Mouse (Mus musculus) hindbrain, embryonic 13.5 days (tissue): Measurements from ENCODE around the gene Carmil1. TPM values are rescaled to one million over a fixed set of nuclear protein-coding genes. Genes with fewer than 3 reads are reported as not detected.

Source experiments
- ATAC-seq: fragments of 200-750 bp; cut with Nextera tagmentation; 2 replicates; pipeline ENCODE4 v1.8.0; 2017; ENCODE audit warnings: moderate TSS enrichment; ENCODE audit not compliant: low FRiP score
- H3K27ac ChIP-seq: fragments of 300-500 bp; sonication (generic); 2 replicates; pipeline ENCODE4 v1.5.1; 2015; ENCODE audit warnings: inconsistent platforms, mild to moderate bottlenecking, moderate library complexity
- H3K27me3 ChIP-seq: fragments of 300-500 bp; sonication (generic); 2 replicates; pipeline ENCODE4 v1.6.1; 2015; ENCODE audit warnings: mild to moderate bottlenecking, inconsistent platforms
- H3K36me3 ChIP-seq: fragments of 300-500 bp; sonication (generic); 2 replicates; pipeline ENCODE4 v1.6.1; 2015; ENCODE audit warnings: mild to moderate bottlenecking, inconsistent platforms
- H3K4me1 ChIP-seq: fragments of 300-500 bp; sonication (generic); replicated peaks from 2 replicates; pipeline ENCODE4 v1.6.1; 2015; ENCODE audit warnings: inconsistent platforms
- H3K4me2 ChIP-seq: fragments of 300-500 bp; sonication (generic); 2 replicates; pipeline ENCODE4 v1.6.1; 2015; ENCODE audit warnings: inconsistent platforms, mild to moderate bottlenecking, moderate library complexity
- H3K4me3 ChIP-seq: fragments of 300-500 bp; sonication (generic); 2 replicates; pipeline ENCODE4 v1.5.1; 2015; ENCODE audit warnings: mild to moderate bottlenecking, inconsistent platforms
- H3K9ac ChIP-seq: fragments of 300-500 bp; sonication (generic); 2 replicates; pipeline ENCODE4 v1.6.1; 2015; ENCODE audit warnings: mild to moderate bottlenecking, inconsistent platforms
- H3K9me3 ChIP-seq: fragments of 300-500 bp; sonication (generic); 2 replicates; pipeline ENCODE4 v1.6.1; 2016; ENCODE audit warnings: inconsistent platforms
- WGBS: fragments of 180-500 bp; shearing (Covaris S2); methylation state at CpG from one replicate; pipeline ENCODE4 v1.1.7; 2015; 5-methylcytosine and 5-hydroxymethylcytosine counted together
- polyA plus RNA-seq: library from polyadenylated mRNA; unstranded; fragments of >200 nt; fragmentation: Nextera tagmentation; extraction: Ambion mirVana; gene quantifications from 2 replicates; pipeline ENCODE4 v1.2.1, GENCODE M21; 2015

The Carmil1 gene
- polyA plus RNA-seq, 1 experiment from 2014 or later, result 28.7 TPM

DNA sequence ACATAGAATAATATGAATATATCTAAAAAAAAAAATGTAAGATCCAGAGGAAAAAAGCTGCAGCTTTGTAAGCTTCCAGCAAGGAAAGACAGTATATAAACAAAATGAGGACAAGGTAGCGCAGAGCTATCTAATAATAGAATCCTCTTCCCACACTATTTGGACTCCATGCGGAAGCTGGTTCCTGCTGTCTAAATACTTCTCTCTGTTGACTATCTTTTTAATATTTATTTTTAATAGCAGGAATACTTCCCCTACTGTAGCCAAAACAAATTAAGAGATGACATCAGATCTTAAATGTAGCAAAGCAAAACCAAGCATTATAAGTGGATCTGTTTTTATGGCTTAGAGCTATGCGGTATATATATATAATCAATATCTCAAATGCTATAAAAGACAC lies 27.0 kb downstream of the Carmil1 start:
- Histone ChIP-seq H3K9me3 (no peaks in the 10 kb centered on the region), H3K27me3 (no peaks in the 10 kb centered on the region), H3K4me3 (no peak overlapping the region), H3K4me1 (no peaks in the 10 kb centered on the region), H3K9ac (no peak overlapping the region), H3K36me3 (no peaks in the 10 kb centered on the region), H3K4me2 (no peak overlapping the region), H3K27ac (no peak overlapping the region)
- ATAC-seq, result no peak
- WGBS, result 90% methylated on average over 3 of the region's 3 CpGs

DNA sequence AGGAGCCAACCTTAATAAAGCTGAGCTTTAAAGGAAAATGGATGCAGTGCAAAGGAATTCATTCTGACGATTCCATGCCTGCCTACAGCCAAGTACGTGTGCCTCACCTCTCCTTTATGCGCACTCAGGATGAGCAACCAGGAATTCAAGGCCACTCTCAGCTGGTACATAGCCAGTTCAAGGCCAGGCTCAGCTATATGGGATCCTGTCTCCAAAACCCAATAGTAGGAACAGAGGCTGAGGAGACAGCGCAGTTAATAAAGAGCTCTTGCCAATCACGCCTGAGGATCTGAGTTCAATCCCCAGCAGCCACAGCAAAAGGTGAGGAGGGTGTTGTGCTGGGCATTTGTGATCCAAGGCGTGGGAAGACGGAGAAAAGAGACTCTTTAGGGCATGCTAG lies 29.4 kb downstream of the Carmil1 start:
- no peaks in the 10 kb centered on the region for H3K9me3 ChIP-seq
- H3K27me3 ChIP-seq, result no peaks in the 10 kb centered on the region
- H3K9ac ChIP-seq, result no peak overlapping the region
- no peak for ATAC-seq
- H3K36me3 ChIP-seq, result no peaks in the 10 kb centered on the region
- no peak overlapping the region for H3K27ac ChIP-seq
- no peak overlapping the region for H3K4me2 ChIP-seq
- no peak overlapping the region for H3K4me3 ChIP-seq
- no peaks in the 10 kb centered on the region for H3K4me1 ChIP-seq
- WGBS, result 94% methylated on average over 7 of the region's 7 CpGs

DNA sequence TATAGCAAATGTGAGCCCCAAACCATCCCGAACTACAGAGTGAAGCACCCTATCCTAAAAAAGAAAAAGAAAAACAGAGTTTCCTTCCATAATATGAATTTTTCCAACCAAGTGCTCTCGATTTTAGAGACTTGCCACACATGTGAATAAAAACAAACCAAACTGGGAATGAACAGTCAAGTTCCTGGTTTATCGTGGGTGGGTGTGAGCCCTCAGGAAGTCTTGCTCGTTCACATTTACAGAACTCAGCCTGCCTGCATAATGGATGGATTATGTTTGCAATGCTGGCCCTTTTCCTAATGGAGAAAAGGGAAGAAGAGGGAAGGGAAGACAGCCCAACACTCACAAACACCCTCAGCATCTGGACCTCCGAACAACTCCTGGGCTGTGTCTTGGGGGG lies 32.7 kb downstream of the Carmil1 start:
- Histone ChIP-seq H3K36me3 (no peaks in the 10 kb centered on the region), H3K9ac (no peak overlapping the region), H3K27ac (no peak overlapping the region), H3K4me3 (no peak overlapping the region), H3K27me3 (no peaks in the 10 kb centered on the region), H3K4me2 (no peak overlapping the region), H3K9me3 (no peaks in the 10 kb centered on the region), H3K4me1 (peaks cover 5% of the 10 kb centered on the region; the same call in 1 of the 2 replicates)
- no peak for ATAC-seq
- 84% methylated on average over 5 of the region's 5 CpGs for WGBS

DNA sequence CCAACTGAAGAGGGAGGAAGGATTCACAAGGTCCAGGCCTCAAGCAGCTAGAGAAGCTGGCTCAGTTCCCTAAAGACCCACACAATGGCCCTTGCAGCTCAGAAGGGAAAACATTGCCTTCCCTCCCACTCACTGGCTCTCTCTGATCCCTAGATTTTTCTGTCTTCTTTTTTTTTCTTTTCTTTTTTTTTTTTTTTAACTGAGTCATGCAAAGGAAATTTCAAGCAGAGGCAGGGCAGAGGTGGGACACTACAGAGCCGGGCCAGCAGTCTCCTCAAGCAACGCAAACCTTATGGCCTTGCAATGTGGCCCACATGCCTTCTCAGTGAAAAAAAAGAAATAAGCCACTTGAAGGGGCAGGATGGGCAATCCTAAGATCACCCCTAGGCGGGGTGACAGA lies 33.2 kb downstream of the Carmil1 start:
- no peak for ATAC-seq
- Histone ChIP-seq H3K9ac (no peak overlapping the region), H3K4me3 (no peak overlapping the region), H3K27ac (no peak overlapping the region), H3K9me3 (no peaks in the 10 kb centered on the region), H3K36me3 (no peaks in the 10 kb centered on the region), H3K27me3 (no peaks in the 10 kb centered on the region), H3K4me1 (peaks cover 10% of the 10 kb centered on the region), H3K4me2 (no peak overlapping the region)
- WGBS, result 71% methylated on average over 3 of the region's 3 CpGs

DNA sequence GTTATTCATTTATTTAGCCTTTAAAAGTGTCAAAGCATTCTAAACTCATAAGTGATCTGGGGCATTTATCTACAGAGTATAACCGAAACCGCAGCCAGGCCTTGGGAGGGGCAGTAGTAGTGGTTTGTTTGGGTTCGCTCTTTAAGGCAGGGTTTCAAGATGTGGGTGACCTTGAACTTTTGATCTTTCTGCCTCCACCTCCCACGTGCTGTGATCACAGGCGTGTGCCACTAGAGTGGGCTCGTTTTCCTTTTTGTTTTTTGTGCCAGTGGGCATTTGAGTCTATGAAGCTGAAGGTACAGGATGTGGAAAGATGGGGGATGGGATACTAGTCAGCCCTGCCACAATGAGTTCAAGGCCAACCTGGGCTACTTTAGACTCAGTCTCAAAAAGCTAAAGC lies 34.3 kb downstream of the Carmil1 start:
- Histone ChIP-seq H3K36me3 (no peaks in the 10 kb centered on the region), H3K4me1 (peaks cover 13% of the 10 kb centered on the region), H3K27ac (no peak overlapping the region), H3K27me3 (no peaks in the 10 kb centered on the region), H3K4me3 (no peak overlapping the region), H3K4me2 (no peak overlapping the region), H3K9ac (no peak overlapping the region), H3K9me3 (no peaks in the 10 kb centered on the region)
- WGBS, result 94% methylated on average over 6 of the region's 6 CpGs
- no peak for ATAC-seq

DNA sequence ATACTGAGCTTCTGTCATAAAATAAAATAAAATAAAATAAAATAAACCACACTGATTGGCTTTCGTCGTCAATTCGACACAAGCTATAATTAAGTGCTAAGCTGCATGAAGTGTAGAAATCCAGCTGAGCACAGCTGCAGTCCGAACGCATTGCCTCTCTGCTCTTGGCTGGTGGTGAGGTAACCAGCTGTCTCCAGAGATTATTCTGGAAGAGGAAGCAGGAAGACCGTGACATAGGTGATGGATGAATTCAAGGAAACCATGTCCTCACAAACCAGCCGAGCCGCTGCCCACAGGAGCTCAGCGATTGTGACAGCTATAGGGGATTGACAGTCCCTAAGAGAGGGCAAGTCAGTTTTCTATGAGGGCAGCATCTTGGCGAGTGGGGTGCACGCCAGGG lies 36.0 kb downstream of the Carmil1 start:
- 48% methylated on average over 11 of the region's 11 CpGs for WGBS
- Histone ChIP-seq H3K9ac (no peak overlapping the region), H3K9me3 (no peaks in the 10 kb centered on the region), H3K36me3 (no peaks in the 10 kb centered on the region), H3K27me3 (no peaks in the 10 kb centered on the region), H3K4me2 (no peak overlapping the region), H3K4me1 (peaks cover 13% of the 10 kb centered on the region), H3K4me3 (no peak overlapping the region), H3K27ac (no peak overlapping the region)
- peak; percentile 22; the same call in 1 of the 2 replicates for ATAC-seq

DNA sequence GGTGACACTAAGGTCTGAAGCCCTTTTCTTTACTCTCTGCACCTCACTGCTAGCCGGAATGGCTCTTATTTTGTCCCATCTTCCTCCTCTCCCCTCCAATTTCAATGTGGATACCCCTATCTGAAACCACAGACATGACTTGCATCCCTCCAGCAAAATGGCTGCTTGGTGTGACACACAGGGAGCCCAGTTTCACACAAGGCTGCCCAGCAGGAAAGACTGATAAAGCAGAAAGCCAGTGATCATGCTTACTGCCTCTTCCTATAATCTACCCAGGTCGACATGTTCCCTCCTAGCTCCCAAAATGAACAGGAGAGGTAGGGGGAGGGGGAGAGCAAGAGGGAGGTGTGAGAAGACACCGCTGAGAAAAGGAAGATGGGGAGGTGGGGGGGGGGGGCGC lies 36.6 kb downstream of the Carmil1 start:
- Histone ChIP-seq H3K9me3 (no peaks in the 10 kb centered on the region), H3K4me3 (no peak overlapping the region), H3K9ac (no peak overlapping the region), H3K4me2 (no peak overlapping the region), H3K36me3 (no peaks in the 10 kb centered on the region), H3K27ac (no peak overlapping the region), H3K4me1 (peaks cover 13% of the 10 kb centered on the region), H3K27me3 (no peaks in the 10 kb centered on the region)
- no peak for ATAC-seq
- WGBS, result 78% methylated on average over 4 of the region's 4 CpGs

DNA sequence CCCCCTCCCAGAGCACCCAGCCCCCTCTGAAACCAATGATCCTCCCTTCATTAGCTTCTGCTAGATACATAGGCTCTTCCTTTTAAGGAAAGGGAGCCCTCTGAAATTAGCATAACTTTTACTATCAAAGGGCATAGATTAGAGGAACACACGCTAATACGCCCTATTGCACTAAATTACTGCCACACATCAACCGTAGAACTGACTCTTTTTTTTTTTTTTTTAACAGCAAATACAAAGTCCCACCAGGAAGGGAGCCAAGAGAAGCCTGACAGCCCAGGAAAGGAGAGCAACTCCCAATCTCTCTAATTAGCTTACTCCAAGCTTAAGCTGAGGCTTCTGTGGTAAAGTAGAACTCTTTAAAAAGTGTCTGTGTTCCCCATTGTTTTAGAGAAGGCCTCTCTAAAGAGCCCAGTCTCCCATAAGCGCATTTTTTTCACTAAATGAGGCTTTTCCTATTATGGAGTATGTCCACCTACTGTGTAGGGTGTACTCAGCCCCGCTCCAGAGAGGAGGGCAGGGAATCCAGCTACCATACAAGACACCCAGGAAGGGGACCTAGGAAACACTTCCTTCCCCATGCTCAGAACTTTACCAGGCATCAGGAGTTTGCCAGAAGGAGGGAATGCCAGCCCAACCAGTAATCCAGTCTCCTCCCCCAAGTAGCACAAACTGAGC lies 38.0 kb downstream of the Carmil1 start:
- ATAC-seq, result no peak
- H3K4me1 ChIP-seq, result peaks cover 13% of the 10 kb centered on the region
- no peaks in the 10 kb centered on the region for H3K27me3 ChIP-seq
- no peaks in the 10 kb centered on the region for H3K9me3 ChIP-seq
- H3K9ac ChIP-seq, result no peak overlapping the region
- 46% methylated on average over 5 of the region's 5 CpGs for WGBS
- H3K4me3 ChIP-seq, result no peak overlapping the region
- H3K36me3 ChIP-seq, result no peaks in the 10 kb centered on the region
- no peak overlapping the region for H3K27ac ChIP-seq
- H3K4me2 ChIP-seq, result no peak overlapping the region

DNA sequence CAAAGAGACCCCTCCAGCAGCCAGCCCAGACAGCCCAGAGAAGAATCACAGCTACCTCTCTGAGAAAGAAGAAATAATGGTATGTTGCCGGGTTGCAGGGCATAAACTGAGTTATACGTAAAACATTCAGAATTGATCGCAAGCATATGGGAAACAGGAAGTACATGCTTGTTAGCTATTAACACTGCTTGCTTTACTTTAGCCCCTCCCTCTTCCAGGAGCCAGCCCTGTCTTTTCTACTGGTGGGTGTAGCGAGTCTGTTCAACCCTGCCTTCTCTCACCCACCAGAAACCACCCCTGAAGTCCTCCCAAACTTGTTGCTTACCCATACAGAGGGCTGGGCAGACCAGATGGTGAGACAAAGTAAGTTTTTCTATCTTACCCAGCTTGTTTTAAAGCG lies 39.4 kb downstream of the Carmil1 start:
- no peak for ATAC-seq
- Histone ChIP-seq H3K36me3 (no peaks in the 10 kb centered on the region), H3K4me2 (no peak overlapping the region), H3K4me3 (no peak overlapping the region), H3K27me3 (no peaks in the 10 kb centered on the region), H3K27ac (no peak overlapping the region), H3K4me1 (peaks cover 13% of the 10 kb centered on the region), H3K9me3 (no peaks in the 10 kb centered on the region), H3K9ac (no peak overlapping the region)
- WGBS, result 80% methylated on average over 5 of the region's 5 CpGs

DNA sequence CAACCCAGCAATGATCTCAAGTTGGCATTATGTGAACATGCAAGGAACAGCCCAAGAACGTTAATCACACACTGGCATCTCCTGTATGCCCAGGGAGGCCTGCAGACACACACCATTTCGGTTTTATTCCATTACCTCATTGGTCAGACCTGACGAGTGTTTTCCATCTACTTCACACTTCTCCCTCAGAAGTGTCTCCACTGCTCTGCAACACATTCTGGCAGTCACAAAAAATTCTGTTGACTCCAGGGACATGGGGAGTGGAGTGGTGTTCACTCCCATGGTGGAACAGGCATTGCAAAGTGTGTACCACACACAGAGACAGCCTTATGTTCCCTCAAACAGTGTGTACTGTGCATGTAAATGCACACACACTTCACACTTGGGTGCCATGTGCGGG lies 40.2 kb downstream of the Carmil1 start:
- Histone ChIP-seq H3K4me2 (no peak overlapping the region), H3K4me3 (no peak overlapping the region), H3K36me3 (no peaks in the 10 kb centered on the region), H3K9me3 (no peaks in the 10 kb centered on the region), H3K27ac (no peak overlapping the region), H3K27me3 (no peaks in the 10 kb centered on the region), H3K4me1 (peaks cover 13% of the 10 kb centered on the region), H3K9ac (no peak overlapping the region)
- ATAC-seq, result no peak
- 88% methylated on average over 4 of the region's 4 CpGs for WGBS

DNA sequence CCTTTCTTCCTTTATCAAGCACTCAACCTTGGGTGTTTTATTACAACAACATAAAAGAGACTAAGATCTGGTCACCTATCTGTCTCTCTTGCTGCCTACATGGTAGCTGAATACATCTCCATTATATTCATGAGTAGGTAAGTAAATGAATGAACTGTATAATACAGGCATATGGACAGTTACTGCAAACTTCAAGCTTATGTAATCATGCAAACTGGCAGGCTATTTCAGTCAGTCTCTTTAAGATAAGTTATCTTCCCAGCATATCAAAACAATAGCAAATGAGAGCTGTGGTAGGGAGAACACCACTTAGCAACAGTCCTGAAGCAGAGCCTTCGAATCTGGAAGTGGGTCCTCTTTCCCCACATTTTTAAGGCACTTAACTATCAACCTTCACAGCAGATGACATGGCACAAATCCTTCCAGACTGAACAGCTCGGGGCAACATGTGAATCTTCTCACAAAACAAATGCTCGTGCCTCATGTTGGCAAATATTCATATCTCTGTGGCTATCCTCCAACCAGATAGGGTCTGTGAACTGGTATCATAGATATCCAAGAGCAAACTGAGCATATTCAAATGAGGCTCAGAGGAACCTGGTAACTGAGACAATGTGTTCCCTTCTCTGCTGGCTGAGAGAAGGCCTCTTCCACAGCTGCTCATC lies 42.0 kb downstream of the Carmil1 start:
- Histone ChIP-seq H3K27me3 (no peaks in the 10 kb centered on the region), H3K36me3 (no peaks in the 10 kb centered on the region), H3K4me2 (no peak overlapping the region), H3K27ac (no peak overlapping the region), H3K9ac (no peak overlapping the region), H3K9me3 (no peaks in the 10 kb centered on the region), H3K4me1 (peaks cover 9% of the 10 kb centered on the region), H3K4me3 (no peak overlapping the region)
- ATAC-seq, result no peak
- WGBS, result 89% methylated on average over 3 of the region's 3 CpGs

DNA sequence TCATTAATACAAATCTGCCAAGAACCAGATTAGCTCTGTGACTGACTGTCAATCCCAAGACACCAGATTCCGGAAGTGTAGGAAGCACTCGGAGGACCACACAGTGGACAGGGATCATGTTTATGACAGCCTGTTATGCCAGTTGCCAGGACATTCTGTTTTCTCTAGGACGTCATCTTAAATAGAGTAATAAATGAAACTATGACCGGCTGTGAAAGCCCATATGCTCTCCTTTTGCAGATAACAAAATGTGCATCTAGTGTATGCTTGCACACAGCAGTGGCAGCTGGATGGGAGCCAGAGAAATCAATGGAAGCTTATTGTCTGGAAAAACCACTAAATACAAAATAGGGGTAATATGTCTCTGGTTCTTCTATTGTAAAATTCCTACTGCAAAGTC lies 43.9 kb downstream of the Carmil1 start:
- Histone ChIP-seq H3K9ac (no peak overlapping the region), H3K27me3 (no peaks in the 10 kb centered on the region), H3K4me1 (0 out of 2 replicates have a peak, but pooled peaks cover 7% of the 10 kb centered on the region), H3K36me3 (no peaks in the 10 kb centered on the region), H3K27ac (no peak overlapping the region), H3K4me3 (no peak overlapping the region), H3K9me3 (no peaks in the 10 kb centered on the region), H3K4me2 (no peak overlapping the region)
- 72% methylated on average over 4 of the region's 4 CpGs for WGBS
- ATAC-seq, result no peak

DNA sequence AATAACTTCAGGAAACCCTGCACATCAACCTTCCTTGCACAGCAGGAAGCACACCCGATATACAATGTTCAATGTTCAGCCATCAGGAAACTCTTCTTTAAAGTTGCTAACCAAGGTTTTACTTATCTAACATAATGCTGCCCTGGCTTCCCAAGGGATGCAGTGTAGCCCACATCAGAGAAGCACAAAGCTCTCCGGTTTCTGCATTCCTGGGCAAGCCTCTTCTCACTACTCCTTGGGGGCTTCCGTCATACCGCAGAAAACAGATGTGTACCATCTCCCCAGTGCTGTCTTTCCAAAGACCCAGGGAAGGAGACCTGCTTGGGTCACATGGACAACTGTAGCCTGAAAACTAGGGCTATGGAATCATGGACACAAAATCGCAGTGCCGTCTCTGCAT lies 47.8 kb downstream of the Carmil1 start:
- 86% methylated on average over 6 of the region's 6 CpGs for WGBS
- no peaks in the 10 kb centered on the region for H3K27me3 ChIP-seq

More for the DNA sequence above, 47.8 kb downstream of the Carmil1 start:
- Histone ChIP-seq H3K9ac (no peak overlapping the region), H3K9me3 (no peaks in the 10 kb centered on the region), H3K4me3 (no peak overlapping the region), H3K36me3 (no peaks in the 10 kb centered on the region), H3K27ac (no peak overlapping the region), H3K4me2 (no peak overlapping the region), H3K4me1 (0 out of 2 replicates have a peak, but pooled peaks cover 7% of the 10 kb centered on the region)
- no peak for ATAC-seq
